In the genomic region with DNA sequence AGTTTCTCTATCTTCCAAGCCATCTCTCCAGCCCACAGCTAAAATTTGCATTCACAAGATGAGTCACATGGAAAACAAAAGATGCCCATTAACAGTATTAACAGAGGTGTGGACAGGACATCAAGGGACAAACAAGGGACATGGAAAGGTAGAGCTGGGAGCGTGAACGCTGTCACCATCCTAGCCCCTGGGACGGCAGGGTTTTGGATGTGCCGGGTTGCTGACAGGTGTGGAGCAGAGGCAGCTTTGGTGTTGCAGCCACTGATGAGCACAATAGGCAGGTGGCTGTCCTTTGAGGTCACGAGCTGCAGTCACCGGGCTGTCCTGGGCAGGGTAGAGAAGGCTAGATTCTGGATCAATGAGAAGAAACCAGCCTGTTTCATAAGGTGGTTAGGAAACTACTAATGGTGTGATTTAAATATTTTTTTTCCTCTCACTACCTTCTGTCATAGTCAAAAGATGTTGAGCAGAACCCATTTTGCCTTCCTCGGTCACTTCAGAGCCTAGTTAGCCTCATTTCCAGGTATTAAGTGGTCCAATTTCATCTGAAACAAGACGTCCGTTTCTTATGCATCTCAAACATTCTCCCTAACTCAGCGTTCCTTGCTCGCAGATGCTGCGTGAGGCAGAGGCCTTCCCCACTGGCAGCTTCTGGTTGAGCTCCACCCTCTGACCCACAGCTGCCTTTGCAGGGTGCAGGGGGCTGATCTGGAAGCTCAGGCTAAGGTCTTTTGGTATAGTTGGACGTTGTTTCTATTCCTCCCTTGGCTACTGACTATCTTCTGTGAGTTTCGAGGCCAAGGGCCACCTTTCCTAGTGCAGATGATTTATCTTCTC, we compare ENCODE assay signal across 21 mouse cellular contexts.
"Had no signal": no experiment of that assay in that cellular context is flagged by ENCODE, and none has a peak within 500 bp of the region (broad histone marks: within the 10 kb centered on the region; RNA-seq: fewer than 3 reads in every experiment).

No protein-coding gene starts in this region.

- H3K27me3 ChIP-seq: liver, embryonic 13.5 days; midbrain, embryonic 12.5 days; midbrain, embryonic 15.5 days; neural tube, embryonic 13.5 days; stomach, embryonic 15.5 days had no signal

- H3K27ac ChIP-seq: kidney, postnatal 0 days; layer of hippocampus, adult 2 months; left cerebral cortex, adult 2 months; liver, embryonic 13.5 days; midbrain, embryonic 12.5 days; midbrain, embryonic 15.5 days; neural tube, embryonic 13.5 days; stomach, embryonic 15.5 days had no signal

- H3K9ac ChIP-seq: liver, embryonic 13.5 days; midbrain, embryonic 12.5 days; midbrain, embryonic 15.5 days; neural tube, embryonic 13.5 days; stomach, embryonic 15.5 days had no signal

- DNase-seq: kidney, postnatal 25 days; layer of hippocampus, adult 9-11 months; layer of hippocampus, postnatal 36 days; liver, embryonic 13.5 days; lung, adult 2 months; lung, postnatal 14 days; lung, postnatal 4 days; retina, postnatal 1 day; right cerebral cortex, postnatal 25 days; spleen, adult 18-20 months; thymus, adult 18-20 months; thymus, postnatal 14 days; thymus, postnatal 4 days had no signal

- ATAC-seq: midbrain, embryonic 15.5 days had no signal

- H3K36me3 ChIP-seq: liver, embryonic 13.5 days; midbrain, embryonic 12.5 days; midbrain, embryonic 15.5 days; neural tube, embryonic 13.5 days; stomach, embryonic 15.5 days had no signal

- H3K4me1 ChIP-seq: liver, embryonic 13.5 days; midbrain, embryonic 12.5 days; midbrain, embryonic 15.5 days; neural tube, embryonic 13.5 days; stomach, embryonic 15.5 days had no signal

- H3K4me2 ChIP-seq: liver, embryonic 13.5 days; midbrain, embryonic 12.5 days; midbrain, embryonic 15.5 days; neural tube, embryonic 13.5 days; stomach, embryonic 15.5 days had no signal

- H3K4me3 ChIP-seq: layer of hippocampus, adult 2 months; left cerebral cortex, adult 2 months; liver, embryonic 13.5 days; midbrain, embryonic 12.5 days; midbrain, embryonic 15.5 days; myocyte; neural tube, embryonic 13.5 days; stomach, embryonic 15.5 days had no signal

- H3K9me3 ChIP-seq: liver, embryonic 13.5 days; midbrain, embryonic 12.5 days; midbrain, embryonic 15.5 days; neural tube, embryonic 13.5 days; stomach, embryonic 15.5 days had no signal
